Mouse (Mus musculus) limb, embryonic 11.5 days (tissue): ENCODE measurements at regions not wholly inside any gene's neighbourhood (a gene's known extent, or its start where the extent isn't known, plus 50 kb on each side); places are given as distances from the start of the nearest gene placed in this dataset.
A peak's percentile ranks its signal among the peaks of the same experiment; 100 is the strongest.
"Not testable (repeated sequence)": the region's sequence is repeated elsewhere in the genome, so short reads cannot be mapped to it uniquely, and the experiment has no call there.

ENCODE experiments used
- ATAC-seq: fragments of 200-750 bp; cut with Nextera tagmentation; 2 replicates; pipeline ENCODE4 v1.8.0; 2017; ENCODE audit warnings: low read depth; ENCODE audit not compliant: insufficient number of reproducible peaks, low FRiP score, low TSS enrichment
- DNase-seq: peaks from one replicate; pipeline ENCODE4 v3.0.0-alpha.2; 2015; ENCODE audit warnings: low spot score
- H3K27ac ChIP-seq: fragments of 300-500 bp; sonication (generic); replicated peaks from 2 replicates; pipeline ENCODE4 v1.5.1; 2014; ENCODE audit warnings: low read depth, mild to moderate bottlenecking, low read length
- H3K27me3 ChIP-seq: fragments of 300-500 bp; sonication (generic); 2 replicates; pipeline ENCODE4 v1.6.1; 2014; ENCODE audit warnings: mild to moderate bottlenecking, low read length, mixed read lengths; ENCODE audit not compliant: control insufficient read depth, insufficient read depth
- H3K36me3 ChIP-seq: fragments of 300-500 bp; sonication (generic); 2 replicates; pipeline ENCODE4 v1.6.1; 2014; ENCODE audit warnings: mild to moderate bottlenecking, low read length, moderate library complexity, mixed read lengths; ENCODE audit not compliant: control insufficient read depth, insufficient read depth
- H3K4me1 ChIP-seq: fragments of 300-500 bp; sonication (generic); 2 replicates; pipeline ENCODE4 v1.6.1; 2014; ENCODE audit warnings: low read length, mixed read lengths; ENCODE audit not compliant: control insufficient read depth, insufficient read depth
- H3K4me2 ChIP-seq: fragments of 300-500 bp; sonication (generic); 2 replicates; pipeline ENCODE4 v1.6.1; 2014; ENCODE audit warnings: low read depth, mild to moderate bottlenecking, moderate library complexity; ENCODE audit not compliant: severe bottlenecking
- H3K4me3 ChIP-seq: fragments of 300-500 bp; sonication (generic); 2 replicates; pipeline ENCODE4 v1.5.1; 2014; ENCODE audit warnings: low read depth, low read length
- H3K9ac ChIP-seq: fragments of 300-500 bp; sonication (generic); 2 replicates; pipeline ENCODE4 v1.6.1; 2014; ENCODE audit warnings: mild to moderate bottlenecking, low read length
- H3K9me3 ChIP-seq: fragments of 300-500 bp; sonication (generic); 2 replicates; pipeline ENCODE4 v1.6.1; 2016; ENCODE audit warnings: low read length; ENCODE audit not compliant: control insufficient read depth
- WGBS: fragments of 180-500 bp; shearing (Covaris S2); extraction: QIAGEN DNeasy Blood & Tissue Kit; methylation state at CpG from one replicate; pipeline ENCODE4 v1.1.7; 2014; 5-methylcytosine and 5-hydroxymethylcytosine counted together

DNA sequence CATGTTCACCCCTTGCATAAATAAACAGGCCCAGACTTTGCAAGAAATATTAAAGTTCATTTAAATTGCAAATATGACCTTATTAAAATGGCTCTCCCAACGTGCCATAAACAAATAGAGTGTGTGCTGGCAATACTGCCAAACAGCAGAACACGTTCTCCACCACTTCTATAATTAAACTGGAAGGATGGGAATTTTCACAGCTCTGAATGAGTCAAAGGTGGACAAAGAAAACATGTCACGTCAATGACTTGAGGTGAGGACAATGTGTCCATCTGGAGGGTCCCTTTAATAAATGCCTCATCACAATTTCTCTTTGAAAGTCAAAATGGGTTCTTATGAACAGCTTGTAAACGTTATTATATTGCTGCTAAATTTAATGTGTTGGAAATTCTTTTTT is 114.8 kb downstream of the Galc start:
- no peaks in the 10 kb centered on the region for H3K27me3 ChIP-seq
- no peak for DNase-seq
- H3K36me3 ChIP-seq = no peaks in the 10 kb centered on the region
- 61% methylated on average over 4 of the region's 4 CpGs for WGBS
- ATAC-seq = no peak
- no peaks in the 10 kb centered on the region for H3K9me3 ChIP-seq
- H3K4me1 ChIP-seq = no peaks in the 10 kb centered on the region
- no peak overlapping the region for H3K9ac ChIP-seq
- H3K4me3 ChIP-seq = no peak overlapping the region
- H3K4me2 ChIP-seq = no peak overlapping the region
- no peak overlapping the region for H3K27ac ChIP-seq

GRCm38 (mm10) chr12:98143170-98143569 is 116.1 kb downstream of the Galc start:
- H3K4me1 ChIP-seq = no peaks in the 10 kb centered on the region
- H3K9ac ChIP-seq = no peak overlapping the region
- no peak for ATAC-seq
- WGBS = 83% methylated on average over 1 of the region's 1 CpGs
- no peaks in the 10 kb centered on the region for H3K27me3 ChIP-seq
- no peaks in the 10 kb centered on the region for H3K9me3 ChIP-seq
- no peaks in the 10 kb centered on the region for H3K36me3 ChIP-seq
- H3K4me2 ChIP-seq = no peak overlapping the region
- no peak for DNase-seq
- no peak overlapping the region for H3K27ac ChIP-seq
- no peak overlapping the region for H3K4me3 ChIP-seq

- H3K4me2 ChIP-seq, H3K9ac ChIP-seq, H3K4me1 ChIP-seq, DNase-seq, ATAC-seq, H3K9me3 ChIP-seq, H3K27me3 ChIP-seq, H3K4me3 ChIP-seq, H3K36me3 ChIP-seq, H3K27ac ChIP-seq: not testable (repeated sequence)
- WGBS = 85% methylated on average over 3 of the region's 3 CpGs
Measured at GRCm38 (mm10) chr12:98139906-98140305, 119.4 kb downstream of the Galc start.

DNA sequence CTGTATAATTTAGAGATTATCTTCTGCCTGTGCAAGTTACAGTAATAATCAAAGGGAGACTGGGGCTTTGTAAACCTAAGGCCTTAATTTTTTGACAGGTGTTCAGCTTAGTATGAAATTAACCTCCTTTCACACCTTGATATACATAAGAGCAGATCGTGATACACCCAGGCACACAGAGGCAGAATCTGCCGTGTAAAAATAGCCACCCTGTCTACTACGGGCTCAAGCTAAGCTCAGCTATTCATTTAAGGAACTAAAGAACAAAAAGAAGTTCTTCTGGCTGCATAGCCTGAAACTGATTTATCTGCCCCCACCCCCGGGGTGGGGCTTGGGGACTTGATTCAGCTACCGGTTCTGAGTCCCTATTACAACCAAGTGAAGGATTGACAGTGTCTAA is 128.0 kb downstream of the Galc start:
- H3K27ac ChIP-seq = no peak overlapping the region
- no peak for ATAC-seq
- no peaks in the 10 kb centered on the region for H3K9me3 ChIP-seq
- H3K36me3 ChIP-seq = no peaks in the 10 kb centered on the region
- no peak overlapping the region for H3K4me2 ChIP-seq
- no peaks in the 10 kb centered on the region for H3K27me3 ChIP-seq
- H3K4me3 ChIP-seq = no peak overlapping the region
- DNase-seq = no peak
- no peak overlapping the region for H3K9ac ChIP-seq
- H3K4me1 ChIP-seq = no peaks in the 10 kb centered on the region
- WGBS = 83% methylated on average over 5 of the region's 5 CpGs

GRCm38 (mm10) chr12:98123541-98123940 is 135.7 kb downstream of the Galc start:
- H3K27ac ChIP-seq = no peak overlapping the region
- H3K9me3 ChIP-seq = no peaks in the 10 kb centered on the region
- H3K4me1 ChIP-seq = no peaks in the 10 kb centered on the region
- no peak for DNase-seq
- WGBS = 82% methylated on average over 3 of the region's 3 CpGs
- no peak overlapping the region for H3K4me3 ChIP-seq
- no peak overlapping the region for H3K4me2 ChIP-seq
- no peaks in the 10 kb centered on the region for H3K36me3 ChIP-seq
- no peaks in the 10 kb centered on the region for H3K27me3 ChIP-seq
- H3K9ac ChIP-seq = no peak overlapping the region
- no peak for ATAC-seq

DNA sequence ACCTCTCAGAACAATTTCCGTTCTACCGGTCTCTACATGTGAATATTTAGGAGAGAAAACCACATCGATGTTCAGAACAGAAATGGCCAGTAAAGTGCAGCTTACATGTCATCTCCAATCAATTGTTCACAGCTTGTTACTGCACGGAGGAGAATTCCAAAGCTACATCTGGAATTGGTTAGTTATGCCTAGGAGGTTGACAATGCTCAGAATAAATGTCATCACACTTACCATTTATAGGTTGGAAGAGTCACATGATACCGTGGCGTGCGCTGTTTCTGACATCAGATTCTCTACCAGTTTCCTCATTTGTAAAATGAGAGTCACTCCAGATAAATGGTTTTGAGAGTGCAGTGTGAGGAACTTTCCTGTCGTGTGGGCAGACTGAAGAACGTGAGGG is 151.2 kb downstream of the Galc start:
- peak; percentile 28 for DNase-seq
- peaks cover 10% of the 10 kb centered on the region for H3K4me1 ChIP-seq

GRCm38 (mm10) chr12:98106789-98107684 is 152.2 kb downstream of the Galc start:
- no peaks in the 10 kb centered on the region for H3K9me3 ChIP-seq
- H3K4me3 ChIP-seq = no peak overlapping the region
- 59% methylated on average over 10 of the region's 10 CpGs for WGBS
- H3K4me1 ChIP-seq = peaks cover 10% of the 10 kb centered on the region
- H3K36me3 ChIP-seq = no peaks in the 10 kb centered on the region
- H3K9ac ChIP-seq = no peak overlapping the region
- no peak overlapping the region for H3K4me2 ChIP-seq
- no peak for ATAC-seq
- no peak overlapping the region for H3K27ac ChIP-seq
- DNase-seq = no peak
- no peaks in the 10 kb centered on the region for H3K27me3 ChIP-seq

More for the DNA sequence above, 151.2 kb downstream of the Galc start:
- no peak overlapping the region for H3K4me3 ChIP-seq
- H3K9me3 ChIP-seq = no peaks in the 10 kb centered on the region
- no peak overlapping the region for H3K9ac ChIP-seq
- H3K4me2 ChIP-seq = no peak overlapping the region
- no peak overlapping the region for H3K27ac ChIP-seq
- peak; percentile 69 for ATAC-seq
- H3K27me3 ChIP-seq = no peaks in the 10 kb centered on the region
- no peaks in the 10 kb centered on the region for H3K36me3 ChIP-seq
- 42% methylated on average over 9 of the region's 9 CpGs for WGBS

DNA sequence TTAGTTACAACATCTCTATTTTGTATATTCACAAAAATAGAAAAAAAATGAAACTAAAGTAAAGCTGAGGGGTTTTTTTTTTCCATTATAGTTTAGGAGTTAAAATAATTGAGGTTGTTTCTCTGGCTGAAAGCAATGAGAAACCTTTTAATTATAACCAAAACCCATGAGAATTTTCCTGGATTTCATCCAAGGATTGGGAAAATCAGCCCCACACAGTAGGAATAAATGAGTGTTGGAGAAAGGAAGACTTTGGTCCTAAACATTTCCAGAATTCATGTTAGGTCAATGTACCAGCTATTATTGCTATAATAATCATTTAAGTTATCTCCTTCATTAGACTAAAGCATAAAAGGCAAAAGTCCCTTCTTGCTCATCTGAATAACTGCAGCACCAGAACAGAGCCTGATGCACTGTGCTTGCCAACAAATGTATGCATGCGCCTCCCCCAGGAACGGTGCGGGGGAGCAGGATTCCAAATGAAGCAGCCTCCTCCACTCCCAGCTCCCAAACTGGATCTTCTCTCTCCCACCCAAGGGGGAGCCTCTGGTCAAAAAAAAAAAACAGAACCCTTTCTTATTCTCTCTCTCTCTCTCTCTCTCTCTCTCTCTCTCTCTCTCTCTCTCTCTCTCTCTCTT is 153.0 kb downstream of the Galc start:
- Histone ChIP-seq H3K9me3 (no peaks in the 10 kb centered on the region), H3K27me3 (no peaks in the 10 kb centered on the region), H3K36me3 (no peaks in the 10 kb centered on the region), H3K9ac (no peak overlapping the region), H3K4me3 (no peak overlapping the region), H3K4me1 (peaks cover 10% of the 10 kb centered on the region), H3K27ac (no peak overlapping the region), H3K4me2 (no peak overlapping the region)
- ATAC-seq (no peak), DNase-seq (no peak)
- WGBS = 51% methylated on average over 3 of the region's 3 CpGs
